18 mouse cellular contexts compared by ENCODE assay signal in the genomic region with DNA sequence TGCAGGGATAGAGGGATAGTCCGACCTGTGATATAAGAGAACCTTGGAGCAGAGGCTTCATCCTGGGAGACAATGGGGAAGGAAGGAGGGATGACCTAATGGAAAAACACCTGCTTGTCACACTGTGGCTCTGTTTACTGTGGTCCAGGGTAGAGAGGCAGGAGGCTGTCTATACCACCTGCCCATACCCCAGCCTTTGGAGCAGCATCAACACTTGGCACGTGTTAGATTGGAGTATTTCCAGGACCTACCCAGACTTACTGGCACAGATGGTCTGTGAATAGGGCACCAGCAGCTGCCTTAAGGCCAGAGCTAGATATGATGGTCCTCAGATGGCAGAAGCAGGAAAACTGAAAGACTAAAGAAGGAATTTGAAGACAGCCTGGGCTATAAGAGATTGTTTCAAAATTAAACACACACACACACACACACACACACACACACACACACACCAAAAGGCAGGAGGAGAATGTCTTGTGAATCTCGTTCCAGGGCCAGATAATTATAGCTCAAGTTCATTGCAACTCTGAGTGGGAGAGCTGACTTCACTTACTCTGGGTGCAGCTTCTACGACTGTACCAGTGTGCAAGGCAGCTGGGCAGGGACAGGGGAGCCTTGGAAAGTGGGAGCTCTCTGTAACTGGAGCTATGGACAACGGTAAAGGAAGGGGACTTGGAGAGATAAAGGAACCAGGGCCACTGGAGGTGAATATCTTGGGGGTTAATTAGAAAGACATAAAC.
DNase-seq lines count a peak whose midpoint lies in the region; ATAC-seq and TF ChIP-seq lines count a peak whose summit lies in the region.
"Had no signal": no experiment of that assay in that cellular context is flagged by ENCODE, and none has a peak within 500 bp of the region (broad histone marks: within the 10 kb centered on the region; RNA-seq: fewer than 3 reads in every experiment).

No protein-coding gene starts in this region.

- no peaks in the 10 kb centered on the region for H3K79me2 ChIP-seq in heart, adult 2 months (replicated peaks; ENCODE audit: control insufficient read depth, insufficient read depth, low read length)

- no peak for DNase-seq in frontal cortex, postnatal 10 days (ENCODE audit: low spot score in 2 of 2)
- no peak for DNase-seq in midbrain, embryonic 10.5 days (ENCODE audit: low spot score)
- peak; percentile 14 to 28 for DNase-seq in cerebellum, postnatal 36 days
- no peak for DNase-seq in heart, adult 2 months
- DNase-seq in heart, postnatal 36 days = no peak
- DNase-seq: adrenal gland, adult 2 months; embryo, embryonic 11 days; gastrocnemius, postnatal 10 days; kidney, postnatal 10 days; layer of hippocampus, adult 9-11 months; liver, embryonic 13.5 days; lung, postnatal 14 days; thymus, adult 2 months had no signal

- H3K9me3 ChIP-seq in midbrain, embryonic 15.5 days = no peaks in the 10 kb centered on the region
- H3K9me3 ChIP-seq in midbrain, embryonic 10.5 days (replicated peaks) = no peaks in the 10 kb centered on the region
- H3K9me3 ChIP-seq in neural tube, embryonic 13.5 days = no peaks in the 10 kb centered on the region
- H3K9me3 ChIP-seq: liver, embryonic 13.5 days had no signal

- H3K4me1 ChIP-seq in midbrain, embryonic 15.5 days = peaks cover 16% of the 10 kb centered on the region
- H3K4me1 ChIP-seq in midbrain, embryonic 10.5 days = peaks cover 6% of the 10 kb centered on the region; the same call in 1 of the 2 replicates
- peaks cover 29% of the 10 kb centered on the region for H3K4me1 ChIP-seq in neural tube, embryonic 13.5 days (replicated peaks)
- no peaks in the 10 kb centered on the region for H3K4me1 ChIP-seq in heart, adult 2 months (ENCODE audit: control insufficient read depth, insufficient read depth, low read length)

- H3K36me3 ChIP-seq in midbrain, embryonic 15.5 days (replicated peaks) = no peaks in the 10 kb centered on the region
- H3K36me3 ChIP-seq in midbrain, embryonic 10.5 days = no peaks in the 10 kb centered on the region
- H3K36me3 ChIP-seq in neural tube, embryonic 13.5 days = no peaks in the 10 kb centered on the region
- no peaks in the 10 kb centered on the region for H3K36me3 ChIP-seq in heart, adult 2 months (ENCODE audit: control insufficient read depth, insufficient read depth, low read length)
- H3K36me3 ChIP-seq: liver, embryonic 13.5 days had no signal

- no peak for TF ChIP-seq CTCF in heart, adult 2 months (IDR thresholded peaks at IDR 0.05)

- no peak overlapping the region for H3K4me3 ChIP-seq in midbrain, embryonic 15.5 days
- no peak overlapping the region for H3K4me3 ChIP-seq in midbrain, embryonic 10.5 days
- H3K4me3 ChIP-seq in neural tube, embryonic 13.5 days = no peak overlapping the region
- no peak overlapping the region for H3K4me3 ChIP-seq in heart, adult 2 months
- H3K4me3 ChIP-seq: erythroblast, embryonic 14.5 days; liver, embryonic 13.5 days had no signal

- whole genome bisulfite sequencing in midbrain, embryonic 15.5 days = 62% methylated on average over 5 of the region's 5 CpGs
- 82% methylated on average over 5 of the region's 5 CpGs for WGBS in midbrain, embryonic 10.5 days
- 49% methylated on average over 5 of the region's 5 CpGs for WGBS in neural tube, embryonic 13.5 days
- 39% methylated on average over 5 of the region's 5 CpGs for WGBS in heart, adult 2 months

- H3K27ac ChIP-seq in midbrain, embryonic 15.5 days = peak overlapping the region; percentile 20; the same call in 1 of the 2 replicates
- H3K27ac ChIP-seq in midbrain, embryonic 10.5 days (replicated peaks) = no peak overlapping the region
- peak overlapping the region; percentile 69 for H3K27ac ChIP-seq in neural tube, embryonic 13.5 days (replicated peaks)
- H3K27ac ChIP-seq in heart, adult 2 months = no peak overlapping the region
- H3K27ac ChIP-seq: liver, embryonic 13.5 days had no signal

- no peak overlapping the region for H3K4me2 ChIP-seq in midbrain, embryonic 15.5 days
- no peak overlapping the region for H3K4me2 ChIP-seq in neural tube, embryonic 13.5 days
- H3K4me2 ChIP-seq: heart, embryonic 11.5 days; liver, embryonic 13.5 days had no signal

- no peaks in the 10 kb centered on the region for H3K27me3 ChIP-seq in midbrain, embryonic 15.5 days (replicated peaks)
- no peaks in the 10 kb centered on the region for H3K27me3 ChIP-seq in midbrain, embryonic 10.5 days (ENCODE audit: low read depth, poor library complexity, severe bottlenecking)
- H3K27me3 ChIP-seq in neural tube, embryonic 13.5 days = no peaks in the 10 kb centered on the region
- no peaks in the 10 kb centered on the region for H3K27me3 ChIP-seq in heart, adult 2 months (ENCODE audit: control insufficient read depth, insufficient read depth, low read length)
- H3K27me3 ChIP-seq: liver, embryonic 13.5 days had no signal

- TF ChIP-seq POLR2A in heart, adult 2 months (IDR thresholded peaks at IDR 0.05; ENCODE audit: insufficient read depth, low read depth, low read length) = no peak

- ATAC-seq in frontal cortex, adult (ENCODE audit: low TSS enrichment) = 0 out of 2 replicates have a peak, but pooled peaks have one; percentile 20
- ATAC-seq in midbrain, embryonic 15.5 days (replicated peaks) = peak; percentile 69; the same call in 1 of the 2 replicates
- ATAC-seq in neural tube, embryonic 13.5 days (ENCODE audit: low read depth) = peak; percentile 70

- intact Hi-C loops in heart, adult 2 months (cut with DNase I) = no loop called here
- intact Hi-C loops in heart, postnatal 36 days (cut with DNase I) = no loop called here

- no peak for TF ChIP-seq EP300 in heart, adult 2 months (IDR thresholded peaks at IDR 0.05; ENCODE audit: insufficient read depth, low read depth, low read length)

- H3K9ac ChIP-seq in midbrain, embryonic 15.5 days = no peak overlapping the region
- no peak overlapping the region; the same call in 1 of the 2 replicates for H3K9ac ChIP-seq in neural tube, embryonic 13.5 days
- no peak overlapping the region for H3K9ac ChIP-seq in heart, adult 2 months (ENCODE audit: low read depth, low read length)
- H3K9ac ChIP-seq: liver, embryonic 13.5 days had no signal

Comparison
In these comparisons a context has a peak if more than half of its experiments do, and no peak if none do; other contexts are left out.
1. H3K27ac ChIP-seq: peak in midbrain, embryonic 15.5 days (single experiment) and neural tube, embryonic 13.5 days (single experiment); none in midbrain, embryonic 10.5 days (single experiment) and heart, adult 2 months (single experiment).
2. ATAC-seq: peak in every context shown above with its lines; median percentile 70 in neural tube, embryonic 13.5 days; 69 in midbrain, embryonic 15.5 days; 20 in frontal cortex, adult.
3. DNase-seq: peak in cerebellum, postnatal 36 days (2 of 2); none in frontal cortex, postnatal 10 days (0 of 2), midbrain, embryonic 10.5 days (single experiment), heart, adult 2 months (0 of 2) and heart, postnatal 36 days (0 of 2).